Mouse (Mus musculus) layer of hippocampus, adult 9-10 months (tissue): ENCODE measurements at regions not wholly inside any gene's neighbourhood (a gene's known extent, or its start where the extent isn't known, plus 50 kb on each side); places are given as distances from the start of the nearest gene placed in this dataset.
"Not testable (repeated sequence)": the region's sequence is repeated elsewhere in the genome, so short reads cannot be mapped to it uniquely, and the experiment has no call there.

Experiments
- DNase-seq: peaks from one replicate; pipeline ENCODE4 v3.0.0; 2022; ENCODE audit warnings: low spot score

DNA sequence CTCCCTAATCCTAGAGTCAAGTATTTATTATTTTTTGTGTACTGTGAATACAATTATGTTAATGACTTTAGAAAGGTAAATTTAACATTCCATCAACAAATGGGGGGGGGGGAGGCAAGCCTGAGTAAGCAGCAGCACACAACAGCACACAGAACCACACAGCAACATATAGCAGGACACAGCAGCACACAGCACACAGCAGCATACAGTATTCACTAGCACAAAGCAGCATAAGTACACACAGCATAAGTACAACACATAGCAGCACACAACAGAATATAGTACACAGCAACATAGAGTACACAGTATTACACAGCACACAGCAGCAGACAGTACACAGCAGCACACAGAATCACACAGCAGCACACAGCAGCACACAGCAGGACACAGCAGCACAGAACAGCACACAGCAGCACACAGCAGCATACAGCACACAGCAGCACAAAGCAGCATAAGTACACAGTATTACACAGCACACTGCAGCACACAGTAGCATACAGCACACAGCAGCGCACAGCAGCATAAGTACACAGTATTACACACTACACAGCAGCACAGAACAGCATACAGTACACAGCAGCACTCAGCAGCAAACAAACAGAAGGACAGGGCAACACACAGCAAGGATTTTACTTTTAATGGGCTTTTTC lies 605.7 kb downstream of the Tbl1xr1 start:
- no peak for DNase-seq

GRCm38 (mm10) chr3:22699317-22699716 lies 622.9 kb downstream of the Tbl1xr1 start:
- DNase-seq, result no peak

GRCm38 (mm10) chr3:22701486-22701885 lies 625.0 kb downstream of the Tbl1xr1 start:
- DNase-seq, result not testable (repeated sequence)

- DNase-seq, result no peak
These were observed 629.2 kb downstream of the Tbl1xr1 start for GRCm38 (mm10) chr3:22705673-22706072.

GRCm38 (mm10) chr3:22745026-22745425 lies 668.6 kb downstream of the Tbl1xr1 start:
- peak; percentile 36 for DNase-seq
